Mouse (Mus musculus): ENCODE measurements at regions not wholly inside any gene's neighbourhood (a gene's known extent, or its start where the extent isn't known, plus 50 kb on each side); places are given as distances from the start of the nearest gene placed in this dataset.

GRCm38 (mm10) chr15:19094061-19094810, 275.5 kb downstream of the Cdh10 start:
- 83% methylated on average over 9 of the region's 9 CpGs for WGBS
- no peaks in the 10 kb centered on the region for H3K9me3 ChIP-seq (ENCODE audit: control insufficient read depth, low read length)

DNA sequence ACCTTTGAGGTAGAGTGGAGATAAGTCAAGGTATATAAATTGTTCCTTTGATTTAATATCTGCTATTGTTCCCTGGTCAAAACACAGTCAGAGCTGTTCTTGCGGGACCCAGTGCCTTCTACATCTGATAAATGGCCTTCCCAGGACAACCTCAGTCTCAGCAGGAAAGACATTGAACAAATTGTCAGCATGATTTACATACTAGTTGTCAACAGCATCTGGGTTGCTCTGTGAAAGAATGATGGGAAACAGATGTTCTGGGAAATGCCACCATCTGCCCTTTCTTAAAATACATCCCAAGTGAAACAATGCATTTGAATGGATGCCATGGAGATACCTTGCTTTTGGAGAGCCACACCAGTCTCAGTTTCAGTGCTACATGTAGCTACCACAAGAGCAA, 296.2 kb downstream of the Cdh10 start:
- H3K9me3 ChIP-seq (ENCODE audit: control insufficient read depth, low read length): no peaks in the 10 kb centered on the region
- ATAC-seq (ENCODE audit: low FRiP score, low read depth): no peak
- TF ChIP-seq POLR2A (IDR thresholded peaks at IDR 0.05; ENCODE audit: borderline replicate concordance, extremely low read depth, insufficient read depth, insufficient read length): no peak
- H3K27me3 ChIP-seq (ENCODE audit: control insufficient read depth, insufficient read depth, low read length): no peaks in the 10 kb centered on the region
- H3K9ac ChIP-seq (ENCODE audit: low read depth, low read length, severe bottlenecking): no peak overlapping the region
- H3K4me3 ChIP-seq (replicated peaks; ENCODE audit: low read length): no peak overlapping the region
- H3K4me1 ChIP-seq (ENCODE audit: control insufficient read depth, insufficient read depth, low read length): no peaks in the 10 kb centered on the region
- no peak for DNase-seq (ENCODE audit: low spot score)
- no peaks in the 10 kb centered on the region for H3K36me3 ChIP-seq (ENCODE audit: control insufficient read depth, insufficient read depth, low read length)
- no peak overlapping the region for H3K4me2 ChIP-seq (replicated peaks; ENCODE audit: low read depth, low read length, severe bottlenecking)
- WGBS: 4% methylated on average over 1 of the region's 1 CpGs
- H3K27ac ChIP-seq (replicated peaks; ENCODE audit: low read depth, low read length): no peak overlapping the region

More at GRCm38 (mm10) chr15:19094061-19094810, 275.5 kb downstream of the Cdh10 start:
- ATAC-seq (ENCODE audit: low FRiP score, low read depth) (no peak), DNase-seq (ENCODE audit: low spot score) (no peak)
- Histone ChIP-seq H3K9ac (ENCODE audit: low read depth, low read length, severe bottlenecking) (no peak overlapping the region), H3K27me3 (ENCODE audit: control insufficient read depth, insufficient read depth, low read length) (no peaks in the 10 kb centered on the region), H3K4me2 (replicated peaks; ENCODE audit: low read depth, low read length, severe bottlenecking) (no peak overlapping the region), H3K4me3 (replicated peaks; ENCODE audit: low read length) (no peak overlapping the region), H3K4me1 (ENCODE audit: control insufficient read depth, insufficient read depth, low read length) (no peaks in the 10 kb centered on the region), H3K27ac (replicated peaks; ENCODE audit: low read depth, low read length) (no peak overlapping the region), H3K36me3 (ENCODE audit: control insufficient read depth, insufficient read depth, low read length) (no peaks in the 10 kb centered on the region)
- TF ChIP-seq POLR2A (IDR thresholded peaks at IDR 0.05; ENCODE audit: borderline replicate concordance, extremely low read depth, insufficient read depth, insufficient read length): no peak

DNA sequence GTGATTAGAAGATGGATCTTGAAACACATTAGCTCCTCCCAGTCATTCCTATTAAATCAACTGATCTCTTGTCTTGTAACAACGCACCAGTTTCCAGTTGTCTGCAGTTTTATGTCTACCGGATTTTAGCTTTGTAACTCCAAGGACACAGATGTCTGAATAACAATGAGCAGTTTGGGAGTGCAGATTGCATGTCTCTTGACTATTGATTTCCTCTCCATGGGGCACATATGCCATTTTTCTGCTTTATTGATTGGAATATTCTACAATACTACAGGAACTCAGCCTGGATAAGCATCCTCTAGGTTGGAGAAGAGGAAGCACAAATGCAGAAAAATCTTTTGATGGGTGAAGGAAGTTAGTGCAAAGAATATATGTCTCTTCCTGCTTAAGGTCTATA, 300.2 kb downstream of the Cdh10 start:
- no peak overlapping the region for H3K4me2 ChIP-seq (replicated peaks; ENCODE audit: low read depth, low read length, severe bottlenecking)
- ATAC-seq (ENCODE audit: low FRiP score, low read depth): no peak
- no peak for TF ChIP-seq POLR2A (IDR thresholded peaks at IDR 0.05; ENCODE audit: borderline replicate concordance, extremely low read depth, insufficient read depth, insufficient read length)
- H3K4me3 ChIP-seq (replicated peaks; ENCODE audit: low read length): no peak overlapping the region
- H3K27me3 ChIP-seq (ENCODE audit: control insufficient read depth, insufficient read depth, low read length): no peaks in the 10 kb centered on the region
- WGBS: 79% methylated on average over 2 of the region's 2 CpGs
- no peak for DNase-seq (ENCODE audit: low spot score)
- no peak overlapping the region for H3K9ac ChIP-seq (ENCODE audit: low read depth, low read length, severe bottlenecking)
- H3K4me1 ChIP-seq (ENCODE audit: control insufficient read depth, insufficient read depth, low read length): no peaks in the 10 kb centered on the region
- H3K27ac ChIP-seq (replicated peaks; ENCODE audit: low read depth, low read length): no peak overlapping the region
- no peaks in the 10 kb centered on the region for H3K36me3 ChIP-seq (ENCODE audit: control insufficient read depth, insufficient read depth, low read length)
- no peaks in the 10 kb centered on the region for H3K9me3 ChIP-seq (ENCODE audit: control insufficient read depth, low read length)

- no peak for DNase-seq (ENCODE audit: low spot score)
- TF ChIP-seq POLR2A (IDR thresholded peaks at IDR 0.05; ENCODE audit: borderline replicate concordance, extremely low read depth, insufficient read depth, insufficient read length): no peak
- Histone ChIP-seq H3K9me3 (ENCODE audit: control insufficient read depth, low read length) (no peaks in the 10 kb centered on the region), H3K4me3 (replicated peaks; ENCODE audit: low read length) (no peak overlapping the region), H3K9ac (ENCODE audit: low read depth, low read length, severe bottlenecking) (no peak overlapping the region), H3K36me3 (ENCODE audit: control insufficient read depth, insufficient read depth, low read length) (no peaks in the 10 kb centered on the region), H3K4me2 (replicated peaks; ENCODE audit: low read depth, low read length, severe bottlenecking) (no peak overlapping the region), H3K27ac (replicated peaks; ENCODE audit: low read depth, low read length) (no peak overlapping the region), H3K27me3 (ENCODE audit: control insufficient read depth, insufficient read depth, low read length) (no peaks in the 10 kb centered on the region), H3K4me1 (ENCODE audit: control insufficient read depth, insufficient read depth, low read length) (no peaks in the 10 kb centered on the region)
- no peak for ATAC-seq (ENCODE audit: low FRiP score, low read depth)
Measured at GRCm38 (mm10) chr15:19127454-19127853, 308.7 kb downstream of the Cdh10 start.

DNA sequence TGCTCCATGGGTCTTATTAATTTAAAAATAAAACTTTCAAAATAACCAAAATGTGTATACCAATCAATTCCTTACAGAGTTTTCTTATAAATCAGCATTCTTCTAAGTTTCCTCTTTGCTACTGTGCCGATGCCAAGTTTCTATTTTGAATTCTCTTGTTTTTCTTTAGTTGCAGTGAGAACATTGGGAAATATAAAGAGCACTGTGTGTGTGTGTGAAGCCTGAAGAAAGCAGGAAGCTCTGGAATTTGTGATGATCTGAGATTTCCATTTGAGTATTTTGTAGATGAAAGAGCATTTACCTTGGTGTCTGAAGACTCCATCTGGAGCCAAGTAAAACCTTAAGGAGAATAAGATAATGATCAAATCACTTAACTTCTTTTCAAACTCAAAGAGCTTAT, 310.6 kb downstream of the Cdh10 start:
- no peak overlapping the region for H3K9ac ChIP-seq (ENCODE audit: low read depth, low read length, severe bottlenecking)
- WGBS: 86% methylated on average over 1 of the region's 1 CpGs
- no peak overlapping the region for H3K27ac ChIP-seq (replicated peaks; ENCODE audit: low read depth, low read length)
- DNase-seq (ENCODE audit: low spot score) (no peak), ATAC-seq (ENCODE audit: low FRiP score, low read depth) (no peak)
- H3K4me1 ChIP-seq (ENCODE audit: control insufficient read depth, insufficient read depth, low read length): no peaks in the 10 kb centered on the region
- TF ChIP-seq POLR2A (IDR thresholded peaks at IDR 0.05; ENCODE audit: borderline replicate concordance, extremely low read depth, insufficient read depth, insufficient read length): no peak
- H3K4me2 ChIP-seq (replicated peaks; ENCODE audit: low read depth, low read length, severe bottlenecking): no peak overlapping the region
- no peaks in the 10 kb centered on the region for H3K27me3 ChIP-seq (ENCODE audit: control insufficient read depth, insufficient read depth, low read length)
- no peaks in the 10 kb centered on the region for H3K9me3 ChIP-seq (ENCODE audit: control insufficient read depth, low read length)
- no peaks in the 10 kb centered on the region for H3K36me3 ChIP-seq (ENCODE audit: control insufficient read depth, insufficient read depth, low read length)
- H3K4me3 ChIP-seq (replicated peaks; ENCODE audit: low read length): no peak overlapping the region

Measured in limb, embryonic 14.5 days (tissue).